Mouse (Mus musculus) ES-Bruce4 (cell line): ENCODE measurements at regions not wholly inside any gene's neighbourhood (a gene's known extent, or its start where the extent isn't known, plus 50 kb on each side); places are given as distances from the start of the nearest gene placed in this dataset.

Experiments
- CTCF ChIP-seq: IDR thresholded peaks from one replicate; pipeline ENCODE4 v1.8.1; 2011; ENCODE audit warnings: low read depth, low read length
- POLR2A ChIP-seq: IDR thresholded peaks from one replicate; pipeline ENCODE4 v1.8.1; 2011; ENCODE audit warnings: low read length; ENCODE audit not compliant: insufficient read depth

DNA sequence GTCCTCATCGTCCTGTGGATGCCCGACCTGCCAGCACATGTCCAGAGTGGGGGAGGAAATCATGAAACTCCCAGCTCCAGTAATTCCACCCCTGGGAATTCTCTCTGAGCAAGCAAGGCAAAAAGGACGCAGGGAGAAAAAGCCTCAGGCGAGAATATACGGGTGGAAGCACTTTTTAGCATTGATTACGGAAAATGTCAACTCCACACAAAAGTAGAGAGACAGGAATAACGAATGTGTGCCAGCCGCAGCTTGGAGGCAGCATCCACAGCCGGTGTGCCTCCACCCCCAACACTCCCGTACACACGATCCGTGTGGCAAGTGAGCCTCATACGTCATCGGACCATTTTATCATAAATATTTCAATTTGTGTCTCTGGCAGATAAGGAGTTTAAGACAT is 123.5 kb downstream of the Plxna1 start:
- TF ChIP-seq POLR2A (no peak), CTCF (no peak)
